Comparison of ENCODE assay signal across 8 mouse cellular contexts in the genomic region with DNA sequence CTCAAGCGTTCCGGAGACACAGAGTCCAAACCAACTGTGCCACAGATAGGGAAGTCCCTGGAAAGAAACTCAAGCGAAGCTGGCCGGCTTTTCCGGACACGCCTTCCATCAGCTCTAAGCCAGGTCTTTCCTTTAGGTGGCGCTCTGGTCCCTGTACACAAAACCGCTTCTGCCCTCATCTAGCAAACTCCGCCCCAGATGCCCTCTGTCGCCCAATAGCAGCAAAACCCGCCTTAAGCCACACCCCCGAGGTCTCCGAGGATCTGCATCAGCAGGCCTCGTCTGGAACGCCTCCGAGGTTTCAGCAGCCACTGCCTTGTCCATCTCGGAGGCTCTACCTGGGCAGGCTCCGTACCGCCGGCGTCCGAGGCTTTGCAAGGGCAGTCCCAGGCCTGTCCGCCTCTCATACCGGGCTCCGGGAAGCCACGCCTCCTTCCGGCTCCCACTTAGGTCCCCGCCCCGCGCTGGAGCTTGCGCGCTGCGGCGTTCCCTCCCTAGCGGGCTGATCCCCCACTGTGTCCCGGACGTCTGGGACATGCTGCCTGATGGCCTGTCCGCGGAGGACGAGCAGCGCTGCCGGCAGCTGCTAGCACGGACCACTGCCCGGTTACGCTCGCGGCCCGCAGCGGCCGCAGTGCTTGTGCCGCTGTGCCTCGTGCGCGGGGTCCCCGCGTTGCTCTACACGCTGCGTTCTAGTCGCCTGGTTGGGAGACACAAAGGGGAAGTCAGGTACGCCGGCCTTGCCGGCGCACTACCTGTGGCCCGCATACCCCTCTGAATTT. TPM values are rescaled to one million over a fixed set of nuclear protein-coding genes. Genes with fewer than 3 reads are reported as not detected.
DNase-seq lines count a peak whose midpoint lies in the region; ATAC-seq lines count a peak whose summit lies in the region.

A gene (plus strand): TSS at position 462 of the 782 bp plus-strand sequence.
A gene (plus strand): TSS at position 508 of the 782 bp plus-strand sequence.

- intact Hi-C loops in gastrocnemius, postnatal 14 days (cut with DNase I; ENCODE audit: low total_unique reads) = no loop called here
- intact Hi-C loops in left cerebral cortex, postnatal 10 days (cut with DNase I) = no loop called here

- peak; percentile 98 to 99 for DNase-seq in adrenal gland, adult (ENCODE audit: inconsistent age in 2 of 2, low spot score in 1 of 2)
- peak; percentile 99 for DNase-seq in embryo, embryonic 10.5 days (ENCODE audit: low spot score)
- peak; percentile 95 for DNase-seq in gastrocnemius, postnatal 14 days
- peak; percentile 94 to 97 for DNase-seq in left cerebral cortex, postnatal 10 days (ENCODE audit: extremely low spot score in 1 of 2, low spot score in 2 of 2)
- peak; percentile 94 for DNase-seq in right cerebral cortex, postnatal 25 days
- peak; percentile 92 to 96 for DNase-seq in urinary bladder, postnatal 4 days (ENCODE audit: low spot score in 2 of 2)

- peak; percentile 93 for ATAC-seq in inflammation-experienced regulatory T-cells, adult 6 months
- ATAC-seq in megakaryocyte-erythroid progenitor cell, adult 5-6 weeks (replicated peaks; ENCODE audit: low FRiP score, low TSS enrichment, poor library complexity, severe bottlenecking) = peak; percentile 87

RNA-seq across cellular contexts. Expression of the first gene that starts in this region (rescaled TPM):
- 10 to 100 TPM; 19.2 to 19.6 TPM for total RNA-seq in gastrocnemius, postnatal 14 days (2021)
- 10 to 100 TPM; 10.3 to 16.2 (median 15.9) TPM for polyA plus RNA-seq in inflammation-experienced regulatory T-cells, adult 6 months (2017; shearing (Covaris generic))
- total RNA-seq in left cerebral cortex, postnatal 10 days (2021) = 10 to 100 TPM in 1 of 2 experiments, 1 to 10 TPM in 1; 9.7 to 11.2 TPM
- 21.5 and 29.8 TPM in 2 replicates for total RNA-seq in megakaryocyte-erythroid progenitor cell, adult 5-6 weeks (2014; fragmentation: Nextera tagmentation)
- 19.5 and 21.1 TPM in 2 replicates for total RNA-seq in megakaryocyte-erythroid progenitor cell, adult 5-6 weeks (2017)

RNA-seq across cellular contexts. Expression of the second gene that starts in this region (rescaled TPM):
- total RNA-seq in gastrocnemius, postnatal 14 days (2021) = under 1 TPM; 0.18 to 0.31 TPM
- under 1 TPM; 0.16 to 0.99 (median 0.44) TPM for polyA plus RNA-seq in inflammation-experienced regulatory T-cells, adult 6 months (2017; shearing (Covaris generic))
- 1 to 10 TPM in 1 of 2 experiments, under 1 TPM in 1; 0.81 to 1.4 TPM for total RNA-seq in left cerebral cortex, postnatal 10 days (2021)
- total RNA-seq in megakaryocyte-erythroid progenitor cell, adult 5-6 weeks (2014; fragmentation: Nextera tagmentation) = 1.9 and 5.4 TPM in 2 replicates
- 1.5 and 2.0 TPM in 2 replicates for total RNA-seq in megakaryocyte-erythroid progenitor cell, adult 5-6 weeks (2017)

Comparison
In these comparisons a context has a peak if more than half of its experiments do, and no peak if none do; other contexts are left out.
1. Peak in every context shown above with its lines: DNase-seq and ATAC-seq.